Mouse (Mus musculus) frontal cortex, postnatal 14 days (tissue): ENCODE results near the gene Pld5.

Source experiments
- DNase-seq, 2 experiments: peaks; one replicate each; pipeline ENCODE4 v3.0.0; 2022; ENCODE audit warnings: low spot score in 2 of 2

The Pld5 gene

DNA sequence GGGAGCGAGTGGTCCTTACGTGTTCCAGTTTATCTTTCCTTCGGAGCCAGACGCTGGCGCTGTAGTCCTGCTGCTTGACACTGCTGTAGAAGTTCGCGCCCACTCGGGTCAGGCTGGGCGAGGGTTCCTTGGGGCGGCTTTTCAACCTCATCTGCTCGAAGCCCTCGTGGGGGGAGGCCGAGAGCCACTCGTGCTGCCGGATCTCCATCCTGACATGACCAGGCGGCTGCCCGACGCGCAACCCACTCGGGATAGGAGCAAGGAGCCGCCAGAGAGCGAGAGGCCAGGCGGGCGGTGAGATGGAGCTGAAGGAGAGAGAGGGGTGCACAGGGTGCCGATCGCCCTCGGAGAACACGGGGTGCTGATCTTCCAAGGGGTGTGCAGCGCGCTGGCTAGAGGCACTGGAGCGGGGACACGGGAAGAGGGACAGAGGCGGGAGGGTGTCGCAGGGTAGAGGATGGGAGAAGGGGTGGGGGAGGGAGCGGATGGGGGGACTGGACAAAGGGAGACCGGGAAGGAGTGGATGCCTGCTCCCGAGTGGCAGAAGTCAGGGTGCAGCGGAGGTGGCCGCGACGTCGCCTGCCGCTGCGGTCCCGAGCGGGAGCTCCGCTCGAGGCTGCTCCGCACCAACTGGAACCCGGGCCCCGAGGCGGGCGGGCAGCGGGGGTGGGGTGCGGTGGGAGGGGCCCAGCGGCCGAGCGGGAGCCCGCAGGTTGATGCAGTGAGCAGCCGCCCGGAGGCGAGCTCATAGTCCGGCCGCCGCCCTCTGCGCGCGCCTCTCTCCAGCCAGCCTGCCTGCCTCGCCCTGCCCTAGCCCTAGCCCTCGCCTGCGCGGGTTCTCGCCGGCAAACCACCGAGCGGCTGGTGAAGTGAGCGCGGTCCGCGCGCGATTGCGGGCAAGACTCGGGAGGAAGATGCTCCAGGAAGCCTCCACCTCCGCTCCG is at the start of gene Pld5:
Gene Pld5, minus strand, starts transcription at position 646 of the 944 bp plus-strand sequence.
- DNase-seq, result peak in 1 of 2 experiments; percentile 21

DNA sequence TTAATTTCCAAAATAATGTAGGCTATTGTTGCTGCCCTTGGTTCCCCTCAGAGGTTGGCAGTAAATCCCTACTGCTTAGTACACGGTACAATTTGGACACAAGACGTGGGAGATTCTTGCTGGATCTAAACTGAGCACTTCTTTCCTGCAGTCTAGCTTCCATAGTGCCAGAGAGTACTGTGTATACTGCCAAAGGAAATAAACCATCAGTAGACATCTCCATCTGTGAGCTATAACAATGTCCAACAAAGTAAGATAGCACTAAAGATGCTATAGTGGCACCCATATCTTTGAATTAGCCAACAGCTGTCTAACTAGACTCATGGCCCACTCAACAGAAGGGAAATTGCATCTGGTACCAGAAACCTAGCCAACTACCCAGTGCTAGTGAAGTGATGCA is 40.0 kb upstream of the Pld5 start:
- no peak for DNase-seq

DNA sequence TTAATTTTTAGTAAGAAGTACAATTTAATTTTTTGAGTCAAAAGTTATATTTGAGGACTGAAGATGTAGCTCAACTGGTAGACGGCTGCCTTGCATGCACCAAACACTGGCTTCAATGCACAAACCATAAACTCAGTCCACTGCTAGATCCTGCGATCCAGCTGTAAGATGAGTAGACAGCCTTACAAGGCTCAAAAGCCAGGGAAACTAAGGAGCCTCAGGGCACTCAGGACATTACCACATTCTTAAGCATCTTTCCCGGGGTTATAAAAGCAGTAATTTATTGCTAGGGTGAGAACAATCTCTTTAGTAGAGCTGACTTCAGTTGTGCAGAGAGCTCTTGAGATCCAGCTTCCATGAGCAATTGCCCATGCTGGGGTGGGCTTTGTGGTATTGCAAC is 35.1 kb upstream of the Pld5 start:
- DNase-seq, result no peak

DNA sequence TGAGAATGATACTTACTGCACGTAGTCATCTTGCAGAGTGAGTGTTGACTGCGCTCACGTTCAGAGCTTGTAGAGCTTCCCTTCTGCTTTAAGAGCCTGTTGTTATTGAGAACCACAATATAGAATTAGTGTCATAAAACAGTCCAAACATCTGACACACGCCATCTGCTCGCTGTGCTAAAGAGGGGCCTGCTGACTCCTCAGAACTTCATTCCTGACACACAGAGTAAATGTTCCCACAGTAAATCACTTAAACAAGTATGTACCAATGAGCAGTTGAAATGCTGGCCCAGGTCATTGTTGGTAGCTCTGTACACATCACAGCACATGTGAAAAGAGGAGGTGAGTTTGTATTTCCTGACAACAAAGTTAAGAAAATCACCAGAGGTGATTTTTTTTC is 14.3 kb upstream of the Pld5 start:
- no peak for DNase-seq

DNA sequence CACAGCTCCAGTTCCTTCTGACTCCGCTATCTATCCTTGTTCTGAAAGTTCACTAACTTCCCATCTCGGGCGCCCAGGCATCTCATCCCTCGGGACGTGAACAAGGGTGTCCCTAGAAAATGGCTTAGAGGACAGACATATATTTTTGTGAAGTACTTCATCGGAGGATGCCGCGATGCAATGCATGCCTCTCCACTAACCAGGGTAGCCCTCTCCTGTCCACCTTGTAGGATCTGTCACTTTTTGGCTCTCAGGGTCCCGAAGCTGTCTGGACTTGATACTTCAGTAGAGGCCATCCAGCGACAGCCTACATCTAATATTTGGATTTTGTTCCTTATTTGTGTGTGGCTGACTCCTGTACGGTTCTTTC is 484 bp upstream of the Pld5 start:
- peak in 1 of 2 experiments; percentile 5 for DNase-seq

DNA sequence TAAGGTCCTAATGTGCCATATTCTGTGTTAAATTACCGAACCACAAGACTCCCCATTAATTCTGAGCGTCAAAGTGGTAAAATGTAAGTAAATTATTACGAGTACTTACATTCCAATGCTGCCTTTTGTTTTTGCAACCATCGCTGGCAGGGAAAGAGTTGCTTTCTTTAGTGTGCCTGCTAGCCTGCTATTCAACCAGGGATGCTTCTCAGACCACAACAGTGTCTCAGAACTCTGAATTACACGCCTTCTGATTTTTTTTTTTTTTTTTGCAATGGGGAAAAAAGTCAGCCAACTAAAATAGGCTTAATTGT is 26.4 kb downstream of the Pld5 start:
- no peak for DNase-seq

DNA sequence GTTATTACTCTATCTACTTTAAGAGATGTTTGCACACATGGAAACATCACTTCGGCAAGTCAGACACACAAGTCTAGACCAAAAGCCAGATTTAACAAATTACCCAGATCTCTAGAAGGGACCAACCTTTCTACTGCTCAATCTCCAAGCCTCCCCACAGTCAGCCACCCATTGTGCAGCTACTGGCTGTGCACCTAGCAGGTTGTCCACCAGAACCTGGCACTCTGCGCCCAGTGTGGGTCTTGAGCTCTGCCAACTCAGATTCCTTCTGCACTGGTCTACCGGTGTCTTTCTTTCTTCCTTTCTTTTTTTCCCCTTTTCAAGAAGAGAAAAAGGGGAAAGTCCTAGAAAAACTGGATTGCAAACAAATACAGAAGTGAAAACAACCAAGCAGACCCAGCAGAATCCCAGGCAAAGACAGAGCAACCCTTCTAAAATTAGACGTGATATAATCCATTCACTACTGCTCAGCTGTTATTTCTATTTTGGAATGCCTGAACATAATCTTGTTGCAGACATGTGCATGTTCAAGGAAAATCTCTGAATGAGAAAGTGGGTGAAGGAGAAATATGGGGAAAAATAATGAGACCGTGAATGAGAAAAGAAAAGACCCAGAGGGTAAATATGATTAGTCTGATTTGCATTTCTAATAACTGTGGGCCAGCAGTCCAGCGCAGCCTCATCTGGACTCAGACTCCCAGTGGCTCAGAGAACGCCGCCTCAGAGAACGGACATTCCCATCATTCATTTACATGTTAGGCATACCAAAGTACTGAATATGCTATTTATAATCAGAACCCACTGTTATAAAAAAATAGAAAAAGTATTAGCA is 27.0 kb downstream of the Pld5 start:
- no peak for DNase-seq

DNA sequence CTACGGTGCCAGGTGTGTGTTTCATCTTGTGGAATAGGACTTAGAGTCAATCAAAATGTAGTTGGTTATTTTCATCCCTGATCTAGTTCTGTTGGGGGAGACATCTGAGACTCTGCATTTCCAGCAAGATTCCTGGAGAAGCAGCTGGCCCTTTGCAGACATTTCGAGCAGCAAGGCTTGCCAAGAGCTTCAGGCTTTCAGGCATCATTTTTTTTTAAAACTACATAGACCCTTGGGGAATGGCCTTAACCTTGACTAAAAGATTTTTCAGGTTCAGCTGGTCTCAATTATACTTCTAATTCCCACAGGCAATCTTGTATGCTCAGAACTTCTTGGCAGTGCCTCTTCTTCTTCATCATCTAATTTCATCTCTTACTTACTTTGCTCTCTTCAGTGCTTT is 35.9 kb downstream of the Pld5 start:
- DNase-seq, result no peak

DNA sequence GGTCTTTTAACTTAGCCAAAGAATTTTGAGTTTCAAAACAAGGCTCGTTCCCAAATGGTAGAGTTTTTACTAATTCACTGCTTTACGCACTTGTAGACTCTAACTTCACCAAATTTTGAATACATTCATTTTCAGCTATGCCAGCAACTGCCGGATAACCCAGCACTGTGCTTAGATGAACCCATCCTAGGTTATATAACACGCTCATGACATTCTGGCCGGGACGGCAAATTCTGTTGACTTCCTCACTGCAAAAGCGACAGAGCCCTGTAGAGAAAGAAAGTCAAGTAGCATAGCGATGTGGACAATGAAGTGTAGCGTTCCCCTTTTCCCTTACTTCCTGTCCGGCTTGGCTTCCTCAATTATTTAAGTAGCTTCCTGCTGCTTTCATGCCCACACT is 51.3 kb downstream of the Pld5 start:
- no peak for DNase-seq

DNA sequence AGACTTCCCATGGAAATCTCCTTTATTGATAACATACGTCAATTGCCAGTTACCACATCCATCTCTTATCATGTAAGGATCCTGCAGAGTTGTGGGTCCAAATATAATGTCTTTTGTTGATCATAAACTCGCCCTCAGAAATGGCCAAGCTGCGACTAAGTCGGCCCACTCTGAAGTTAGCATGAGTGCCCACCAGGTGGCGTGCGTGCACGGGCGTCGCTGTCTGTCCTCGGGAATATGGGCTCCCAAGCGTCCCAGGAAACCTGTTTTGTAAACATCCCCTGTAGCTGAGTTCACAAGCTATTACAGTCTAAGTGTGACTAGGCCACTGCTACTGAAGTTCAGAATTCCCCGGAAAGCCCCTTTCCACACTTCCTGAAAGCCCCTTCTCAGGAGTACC is 51.9 kb downstream of the Pld5 start:
- peak; percentile 20 to 69 for DNase-seq

DNA sequence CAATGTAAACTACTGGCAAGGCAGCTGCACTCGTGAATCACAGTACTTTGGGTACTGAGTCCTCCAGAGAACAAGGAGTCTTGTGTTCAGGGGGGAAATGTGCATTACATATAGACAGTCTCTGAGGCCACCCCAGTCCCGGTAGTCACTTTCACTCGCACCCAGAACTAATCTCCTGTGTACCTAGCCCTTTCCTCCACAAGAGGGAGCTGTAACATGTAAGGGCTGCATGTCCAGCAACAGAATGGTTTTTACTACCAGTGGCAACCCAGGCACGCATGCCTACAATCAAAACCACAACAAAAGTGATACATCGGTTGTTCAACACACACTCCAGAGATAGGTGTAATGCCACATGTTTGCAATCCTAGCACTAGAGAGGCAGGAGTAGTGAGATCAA is 56.9 kb downstream of the Pld5 start:
- DNase-seq, result no peak

DNA sequence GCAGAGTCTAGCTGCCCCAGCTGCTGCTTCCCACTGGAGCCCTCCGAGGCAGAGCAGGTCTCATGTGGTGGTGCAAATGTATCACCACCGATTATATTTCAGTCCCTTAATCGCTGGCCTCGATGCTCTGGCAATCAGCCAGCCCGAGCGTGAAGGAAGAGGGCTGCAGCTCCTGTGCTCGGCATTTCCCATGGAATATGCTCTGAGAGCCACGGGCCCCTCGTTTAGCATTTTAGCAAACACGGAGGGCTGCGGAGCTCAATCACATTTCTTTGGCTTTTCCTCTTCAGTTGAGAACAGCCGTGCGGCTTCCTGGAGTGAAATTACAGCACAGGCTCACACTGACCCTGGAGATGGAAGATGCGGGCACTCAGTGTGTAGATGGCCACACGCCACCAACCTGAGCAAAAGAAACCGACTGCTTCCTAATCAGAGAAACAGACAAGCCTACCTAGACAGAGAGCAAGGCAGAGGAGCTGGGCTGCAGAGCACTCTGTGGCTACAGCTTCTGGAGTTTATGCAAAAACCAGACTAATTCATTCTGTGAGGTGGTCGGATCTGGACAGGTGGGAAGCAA is 61.4 kb downstream of the Pld5 start:
- no peak for DNase-seq

DNA sequence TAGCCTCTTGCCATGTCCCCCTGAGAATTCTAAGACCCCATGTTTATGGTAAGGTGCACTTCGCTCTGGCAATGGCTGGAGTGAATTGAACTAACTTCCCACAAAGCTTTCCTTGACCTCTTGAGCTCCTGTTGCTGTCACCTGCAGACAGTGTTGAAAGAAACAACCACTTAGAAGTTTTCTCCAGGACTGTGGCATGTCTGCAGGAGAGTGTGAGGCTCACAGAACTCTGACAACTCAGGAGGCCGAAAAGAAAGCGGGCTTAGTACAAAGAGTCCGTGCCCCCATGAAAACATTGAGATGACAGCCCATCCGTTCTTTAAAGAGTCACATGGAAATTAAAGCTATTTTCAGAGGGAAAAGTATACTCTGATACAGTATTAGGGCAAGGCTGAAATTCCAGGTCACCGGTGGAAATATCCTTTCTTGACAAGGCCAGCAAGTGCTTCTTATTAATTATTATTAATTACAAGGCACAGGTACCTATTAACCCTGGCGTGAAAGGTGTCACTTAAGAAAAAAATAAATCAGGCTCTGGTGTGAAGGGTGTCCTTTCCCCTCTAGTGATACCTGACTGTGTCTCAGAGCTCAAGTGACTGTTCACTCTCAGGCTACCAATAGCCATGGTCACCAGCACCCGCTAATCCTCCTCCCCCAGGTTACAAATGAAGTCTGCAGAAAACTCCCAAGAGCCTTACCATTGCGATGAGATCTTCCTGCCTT is 62.0 kb downstream of the Pld5 start:
- no peak for DNase-seq

DNA sequence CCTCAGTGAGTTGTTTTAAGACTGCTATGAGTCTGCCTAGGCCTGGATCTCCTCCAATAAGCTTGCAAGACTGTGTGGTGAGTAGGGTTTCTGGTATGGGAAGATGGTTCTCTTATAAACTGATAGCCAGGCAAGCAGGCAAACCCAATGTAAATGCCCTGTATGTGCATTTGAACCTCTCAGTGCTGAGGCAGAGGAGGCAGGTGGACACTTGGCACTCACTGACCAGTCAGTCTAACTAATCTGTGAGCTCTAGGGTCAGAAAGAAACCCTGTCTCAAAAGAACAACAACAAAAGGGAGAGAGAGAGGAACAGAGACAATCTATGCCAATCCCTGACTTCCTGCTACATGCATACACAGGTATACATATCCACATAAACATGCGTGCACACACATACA is 64.3 kb downstream of the Pld5 start:
- DNase-seq, result no peak

DNA sequence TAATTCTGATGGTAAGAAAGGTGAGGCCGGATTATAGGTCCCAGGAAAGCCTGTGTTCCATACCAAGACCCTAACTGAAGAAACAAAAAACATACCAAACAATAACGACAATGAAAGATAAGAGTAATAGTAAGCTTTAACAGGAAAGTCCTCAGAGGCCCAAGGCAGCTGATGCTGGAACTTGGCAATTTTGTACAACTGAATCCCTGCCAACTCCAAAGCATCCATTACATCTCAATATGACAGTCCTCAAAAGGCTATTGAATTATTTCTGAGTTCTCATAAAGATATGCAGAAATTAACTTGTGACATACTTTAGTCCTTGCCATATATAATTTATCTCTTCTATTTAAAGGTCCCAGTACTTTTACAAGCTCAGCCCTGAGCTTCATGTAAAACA is 67.1 kb downstream of the Pld5 start:
- no peak for DNase-seq

DNA sequence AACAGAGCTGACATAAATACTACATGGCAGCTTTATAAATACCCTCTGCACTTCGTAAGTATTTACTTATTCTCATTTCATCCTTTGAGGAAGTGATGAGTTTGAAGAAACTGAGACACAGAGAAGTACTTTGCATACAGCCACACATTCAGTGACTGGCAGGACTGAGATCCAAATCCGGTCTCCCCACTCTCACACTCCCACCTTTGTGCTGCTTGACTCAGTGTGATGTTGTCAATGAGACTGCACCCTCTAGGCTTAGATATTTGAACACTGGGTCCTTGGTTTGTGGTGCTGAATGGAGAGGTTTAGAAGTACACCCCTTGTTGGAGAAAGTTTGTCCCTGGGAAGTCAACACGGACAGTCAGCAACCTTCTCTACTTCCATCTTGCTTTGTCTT is 72.8 kb downstream of the Pld5 start:
- DNase-seq, result no peak

DNA sequence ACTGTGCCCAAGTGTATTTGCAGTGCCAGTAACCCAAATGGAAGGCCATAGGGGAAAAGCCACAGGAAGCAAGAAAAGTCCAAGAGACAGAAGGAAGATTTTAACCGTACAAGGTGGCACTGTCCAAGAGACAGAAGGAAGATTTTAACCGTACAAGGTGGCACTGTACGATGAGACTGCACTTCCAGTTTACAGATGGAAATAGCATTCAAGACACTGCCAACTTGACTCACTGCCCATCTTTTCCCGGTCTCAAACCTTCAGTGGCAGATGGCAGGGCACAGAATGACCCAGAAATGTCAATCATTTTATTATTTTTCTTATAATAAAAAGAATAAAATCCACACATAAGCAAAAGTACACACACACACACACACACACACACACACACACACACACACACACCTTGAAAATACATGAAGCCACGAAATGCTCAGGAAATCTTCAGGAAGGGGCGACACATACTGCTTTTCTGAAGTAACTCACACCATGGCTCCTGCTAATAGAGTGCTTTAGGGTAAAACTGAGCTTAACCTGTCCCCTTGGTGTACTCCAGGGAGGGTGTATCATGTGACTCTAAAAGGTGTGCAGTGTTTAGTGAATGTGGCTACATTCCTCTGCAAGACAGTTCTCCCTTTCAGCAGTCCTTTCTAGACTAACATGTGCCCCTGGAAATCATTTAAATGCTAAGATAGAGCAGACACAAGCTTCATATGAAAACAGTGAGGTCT is 77.9 kb downstream of the Pld5 start:
- no peak for DNase-seq

DNA sequence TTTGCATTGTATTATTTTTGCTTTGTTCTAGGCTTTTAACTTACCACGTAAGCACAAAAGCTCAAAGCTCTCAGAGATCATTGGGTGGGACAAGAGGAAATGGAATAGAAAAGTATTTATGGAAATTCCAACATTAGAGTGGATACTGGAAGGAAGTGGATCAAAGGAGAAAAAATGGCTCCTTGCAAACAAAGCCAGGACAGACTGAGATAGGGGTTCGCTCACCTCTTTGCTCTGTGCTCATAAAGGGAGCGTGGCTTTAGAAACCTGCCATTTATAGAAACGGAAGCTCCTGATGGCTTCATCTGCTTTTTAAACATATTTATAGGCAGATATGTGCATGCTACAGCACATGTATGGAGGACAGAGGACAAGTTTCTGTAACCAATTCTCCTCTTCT is 78.8 kb downstream of the Pld5 start:
- no peak for DNase-seq

DNA sequence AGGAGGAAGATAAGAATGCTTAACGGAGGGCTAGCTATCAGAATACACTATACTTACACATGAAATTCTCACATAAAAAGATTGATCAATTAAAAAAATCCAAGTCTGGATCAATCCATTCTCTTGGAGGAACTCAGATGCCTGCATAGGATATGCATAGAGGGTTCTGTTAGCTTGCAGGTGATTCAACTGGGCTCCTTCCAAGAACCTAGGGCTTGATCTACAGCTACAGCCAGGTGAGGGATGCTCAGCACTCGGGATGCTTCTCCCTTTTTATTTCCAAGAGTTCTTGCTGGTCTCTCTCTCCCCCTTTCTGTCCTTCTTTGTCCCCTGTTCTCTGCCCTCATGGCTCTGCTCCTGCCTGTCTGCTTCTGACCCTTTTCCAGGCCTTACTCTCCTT is 80.4 kb downstream of the Pld5 start:
- no peak for DNase-seq

DNA sequence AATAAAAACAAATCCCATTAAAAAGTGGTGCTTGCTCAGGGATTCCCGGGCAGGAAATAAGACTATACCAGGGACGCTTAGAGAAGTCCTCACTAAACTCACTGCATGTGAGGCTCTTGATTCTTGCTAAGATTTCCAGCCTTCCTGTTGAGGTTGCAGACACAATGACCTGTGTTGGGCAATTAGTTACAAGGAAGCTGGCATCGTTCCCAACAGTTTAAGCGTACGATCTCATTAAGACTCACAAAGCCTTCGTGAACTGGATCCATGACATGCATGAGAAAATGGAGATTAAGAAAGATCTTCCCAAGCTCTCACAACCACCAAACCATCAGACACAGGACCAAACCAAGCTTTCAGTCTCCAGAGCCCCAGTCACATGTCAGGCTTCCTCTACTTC is 91.1 kb downstream of the Pld5 start:
- no peak for DNase-seq

DNA sequence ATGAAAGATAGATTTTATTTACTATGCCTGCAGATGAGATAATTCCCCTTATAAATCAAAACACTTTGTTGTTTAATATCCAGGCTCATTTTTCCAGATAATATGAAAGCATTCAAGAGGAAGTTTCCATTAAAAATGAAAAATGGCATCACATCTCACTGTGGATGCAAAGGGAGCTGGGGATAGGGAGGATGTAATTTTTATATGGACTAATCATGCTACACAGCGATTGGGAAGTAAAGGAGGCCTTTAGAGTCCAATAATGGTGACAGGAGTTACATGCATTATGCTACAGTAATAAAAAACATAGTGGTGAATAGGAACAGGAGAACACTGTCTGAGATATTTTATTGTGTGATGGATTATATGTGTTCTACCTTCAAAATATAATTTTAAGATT is 100.1 kb downstream of the Pld5 start:
- DNase-seq, result no peak
